Mouse (Mus musculus): ENCODE measurements around the gene Cxcl13. TPM values are rescaled to one million over a fixed set of nuclear protein-coding genes. Genes with fewer than 3 reads are reported as not detected.

Cxcl13 gene
- polyA plus RNA-seq, 1 experiment from 2014 or later = 2.8 TPM

DNA sequence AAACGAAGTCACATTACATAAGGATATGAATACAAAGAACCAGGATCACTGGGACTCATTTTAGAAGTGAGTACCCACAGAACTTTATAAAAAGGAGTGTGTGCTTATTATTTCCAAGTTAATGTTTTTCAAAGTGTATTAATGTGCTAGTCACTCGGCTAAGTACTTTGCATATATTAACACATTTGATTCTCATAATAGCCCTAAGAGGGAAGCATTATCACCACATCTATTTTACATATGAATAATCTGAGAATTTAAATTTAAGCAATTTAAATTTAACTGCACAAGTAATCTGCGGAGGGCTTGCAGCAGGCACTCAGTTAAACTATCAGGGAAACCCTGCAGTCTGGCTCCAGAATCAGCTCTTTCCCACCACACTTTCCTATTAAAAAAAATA is 40.5 kb downstream of the Cxcl13 start:
- no peaks in the 10 kb centered on the region for H3K9me3 ChIP-seq (ENCODE audit: control insufficient read depth, low read length)
- ATAC-seq (ENCODE audit: low FRiP score, low TSS enrichment) = no peak
- no peak overlapping the region for H3K27ac ChIP-seq (replicated peaks)
- WGBS = 82% methylated on average over 3 of the region's 3 CpGs
- no peaks in the 10 kb centered on the region for H3K36me3 ChIP-seq (ENCODE audit: control insufficient read depth, insufficient read depth, low read length)
- H3K4me3 ChIP-seq (ENCODE audit: low read depth, low read length) = no peak overlapping the region
- H3K9ac ChIP-seq (ENCODE audit: low read length) = no peak overlapping the region
- TF ChIP-seq CTCF (IDR thresholded peaks at IDR 0.05; ENCODE audit: low read depth) = no peak
- no peak for TF ChIP-seq EP300 (optimal IDR thresholded peaks at IDR 0.05)
- no peak for DNase-seq (ENCODE audit: low spot score)
- H3K4me1 ChIP-seq (replicated peaks; ENCODE audit: control insufficient read depth, insufficient read depth) = no peaks in the 10 kb centered on the region
- H3K4me2 ChIP-seq (replicated peaks; ENCODE audit: low read depth) = no peak overlapping the region
- no peaks in the 10 kb centered on the region for H3K27me3 ChIP-seq (ENCODE audit: control insufficient read depth, insufficient read depth, low read length)

GRCm38 (mm10) chr5:96003348-96003747 is 46.6 kb downstream of the Cxcl13 start:
- no peaks in the 10 kb centered on the region for H3K27me3 ChIP-seq (ENCODE audit: control insufficient read depth, insufficient read depth, low read length)
- H3K9me3 ChIP-seq (ENCODE audit: control insufficient read depth, low read length) = no peaks in the 10 kb centered on the region
- DNase-seq (ENCODE audit: low spot score) (no peak), ATAC-seq (ENCODE audit: low FRiP score, low TSS enrichment) (no peak)
- no peak overlapping the region for H3K9ac ChIP-seq (ENCODE audit: low read length)
- no peaks in the 10 kb centered on the region for H3K36me3 ChIP-seq (ENCODE audit: control insufficient read depth, insufficient read depth, low read length)
- no peak overlapping the region for H3K4me3 ChIP-seq (ENCODE audit: low read depth, low read length)
- no peaks in the 10 kb centered on the region for H3K4me1 ChIP-seq (replicated peaks; ENCODE audit: control insufficient read depth, insufficient read depth)
- H3K4me2 ChIP-seq (replicated peaks; ENCODE audit: low read depth) = no peak overlapping the region
- no peak overlapping the region for H3K27ac ChIP-seq (replicated peaks)
- TF ChIP-seq EP300 (optimal IDR thresholded peaks at IDR 0.05) = no peak
- no peak for TF ChIP-seq CTCF (IDR thresholded peaks at IDR 0.05; ENCODE audit: low read depth)

- Histone ChIP-seq H3K36me3 (ENCODE audit: control insufficient read depth, insufficient read depth, low read length) (no peaks in the 10 kb centered on the region), H3K4me3 (ENCODE audit: low read depth, low read length) (no peak overlapping the region), H3K27me3 (ENCODE audit: control insufficient read depth, insufficient read depth, low read length) (no peaks in the 10 kb centered on the region), H3K9ac (ENCODE audit: low read length) (no peak overlapping the region), H3K4me2 (replicated peaks; ENCODE audit: low read depth) (no peak overlapping the region), H3K27ac (replicated peaks) (no peak overlapping the region), H3K4me1 (replicated peaks; ENCODE audit: control insufficient read depth, insufficient read depth) (no peaks in the 10 kb centered on the region), H3K9me3 (ENCODE audit: control insufficient read depth, low read length) (no peaks in the 10 kb centered on the region)
- no peak for DNase-seq (ENCODE audit: low spot score)
- TF ChIP-seq EP300 (optimal IDR thresholded peaks at IDR 0.05) (no peak), CTCF (IDR thresholded peaks at IDR 0.05; ENCODE audit: low read depth) (no peak)
- WGBS = 57% methylated on average over 7 of the region's 7 CpGs
- ATAC-seq (ENCODE audit: low FRiP score, low TSS enrichment) = no peak
Measured at GRCm38 (mm10) chr5:96008274-96008842, 51.6 kb downstream of the Cxcl13 start.

DNA sequence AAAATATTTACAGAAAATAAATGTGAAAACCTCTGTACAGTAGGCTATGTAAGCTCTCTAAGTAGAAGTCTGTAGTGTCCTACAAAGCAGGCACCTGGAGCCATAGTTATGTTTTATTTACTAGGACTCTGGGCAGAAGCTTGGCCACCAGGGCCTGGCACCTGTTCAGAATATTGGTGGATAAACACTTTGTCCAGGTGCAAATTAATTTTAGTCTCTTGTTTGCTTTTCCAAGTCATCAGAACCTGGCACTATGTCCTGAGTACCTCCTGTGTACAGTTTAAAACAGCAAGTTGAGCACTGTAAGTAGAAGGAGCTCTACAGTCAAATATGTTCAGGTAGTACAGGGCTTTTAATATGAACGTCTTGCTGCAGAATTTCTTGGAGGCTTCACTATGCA is 52.3 kb downstream of the Cxcl13 start:
- no peak for TF ChIP-seq CTCF (IDR thresholded peaks at IDR 0.05; ENCODE audit: low read depth)
- no peak for TF ChIP-seq EP300 (optimal IDR thresholded peaks at IDR 0.05)
- no peak overlapping the region for H3K9ac ChIP-seq (ENCODE audit: low read length)
- no peaks in the 10 kb centered on the region for H3K36me3 ChIP-seq (ENCODE audit: control insufficient read depth, insufficient read depth, low read length)
- DNase-seq (ENCODE audit: low spot score) (no peak), ATAC-seq (ENCODE audit: low FRiP score, low TSS enrichment) (no peak)
- H3K27ac ChIP-seq (replicated peaks) = no peak overlapping the region
- no peaks in the 10 kb centered on the region for H3K27me3 ChIP-seq (ENCODE audit: control insufficient read depth, insufficient read depth, low read length)
- no peaks in the 10 kb centered on the region for H3K9me3 ChIP-seq (ENCODE audit: control insufficient read depth, low read length)
- H3K4me1 ChIP-seq (replicated peaks; ENCODE audit: control insufficient read depth, insufficient read depth) = no peaks in the 10 kb centered on the region
- 64% methylated on average over 1 of the region's 1 CpGs for WGBS
- no peak overlapping the region for H3K4me3 ChIP-seq (ENCODE audit: low read depth, low read length)
- no peak overlapping the region for H3K4me2 ChIP-seq (replicated peaks; ENCODE audit: low read depth)

Other genes starting within 250 kb of the Cxcl13 start
- not detected in 2 replicates for gene Gm7978, start 220.8 kb upstream of the Cxcl13 start, polyA plus RNA-seq (2015; fragmentation: Nextera tagmentation; extraction: Ambion mirVana)
- not detected in 2 replicates for gene Gm7982, start 214.9 kb upstream of the Cxcl13 start, polyA plus RNA-seq (2015; fragmentation: Nextera tagmentation; extraction: Ambion mirVana)
- gene E330014E10Rik, start 181.0 kb upstream of the Cxcl13 start, polyA plus RNA-seq (2015; fragmentation: Nextera tagmentation; extraction: Ambion mirVana) = not detected in 2 replicates
- 19.8 and 22.9 TPM in 2 replicates for gene Cnot6l, start 207.2 kb downstream of the Cxcl13 start, polyA plus RNA-seq (2015; fragmentation: Nextera tagmentation; extraction: Ambion mirVana)